Mouse (Mus musculus) frontal cortex, adult (tissue): ENCODE measurements around the gene Pon3.

Experiments
- ATAC-seq: cut with Nextera tagmentation; 2 replicates; pipeline ENCODE4 v1.9.2; 2017; ENCODE audit warnings: mild to moderate bottlenecking, moderate library complexity, mixed read lengths; ENCODE audit not compliant: low TSS enrichment

Pon3 gene

DNA sequence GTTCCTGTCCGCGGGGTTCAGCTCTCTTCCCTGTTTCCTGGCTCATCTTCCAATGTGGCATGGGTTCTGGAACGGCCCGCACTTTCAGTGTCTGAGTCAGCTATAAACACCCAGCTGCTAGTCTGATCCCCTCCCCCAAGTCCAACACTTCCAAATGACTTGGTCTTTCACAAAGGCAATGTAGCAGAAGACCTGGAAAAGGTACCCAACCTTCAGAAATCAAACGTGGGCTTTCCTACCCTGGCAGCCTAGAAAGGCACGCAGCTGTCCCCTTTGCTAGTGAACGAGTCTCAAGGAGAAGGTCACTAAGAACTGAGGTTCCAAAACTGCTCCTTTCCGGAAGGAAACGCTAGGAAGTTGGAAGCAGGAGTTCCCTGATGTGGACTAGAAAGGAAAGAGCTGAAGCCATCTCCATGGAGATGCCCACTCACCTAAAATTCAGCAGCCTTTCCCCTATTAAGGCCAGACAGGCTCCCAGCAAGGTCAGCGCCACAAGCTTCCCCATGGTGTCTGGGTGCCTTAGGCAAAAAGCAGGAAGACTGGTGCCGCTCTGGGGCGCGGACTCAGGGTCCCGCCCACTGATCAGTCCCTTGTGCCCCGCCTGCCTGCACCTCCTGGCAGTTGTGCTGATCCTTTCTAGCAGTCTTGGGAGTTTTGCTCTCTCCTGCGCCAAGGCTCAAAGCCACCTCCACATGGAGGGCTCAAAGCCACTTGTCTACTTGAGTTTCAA, at the start of gene Pon3:
Gene Pon3, minus strand, starts transcription at position 565 of the 730 bp plus-strand sequence.
- ATAC-seq = peak; percentile 55

DNA sequence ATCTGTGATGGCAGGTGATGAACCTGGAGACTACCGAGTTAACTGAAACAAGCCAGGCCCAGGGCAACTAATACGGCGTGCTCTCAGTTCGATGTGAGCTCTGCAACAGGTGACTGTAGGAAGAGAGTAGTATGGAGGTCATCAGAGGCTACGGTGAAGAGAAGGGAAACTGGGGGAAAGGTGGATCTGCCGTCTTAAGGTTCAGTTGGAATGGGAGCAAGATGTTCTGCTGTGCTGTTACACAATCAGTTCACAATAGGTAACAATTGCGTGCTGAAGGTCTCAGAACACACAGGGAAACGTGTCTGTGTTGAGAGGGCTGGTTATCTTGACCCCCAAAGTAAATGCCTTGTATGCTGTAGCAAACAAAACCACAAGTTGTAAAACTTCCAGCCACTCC, 48.9 kb upstream of the Pon3 start:
- ATAC-seq = no peak

DNA sequence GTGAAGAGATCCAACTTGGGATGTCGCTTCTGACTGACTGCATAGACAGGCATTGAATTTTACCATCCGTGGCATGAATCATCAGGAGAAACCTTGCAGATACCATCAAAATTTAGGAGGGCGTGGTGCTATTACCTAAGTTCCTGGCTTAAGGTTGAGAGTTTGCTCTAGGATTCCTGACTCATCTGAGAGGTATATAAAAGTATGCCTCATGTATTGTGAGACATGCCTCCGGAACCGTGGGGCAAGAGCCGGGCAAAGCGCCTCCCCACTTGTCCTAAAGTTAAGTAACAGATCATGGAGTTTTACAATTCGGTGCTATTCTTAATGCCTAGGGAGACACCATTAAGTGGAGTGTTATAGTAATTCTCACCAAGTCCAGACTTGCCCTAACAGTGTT, 44.5 kb upstream of the Pon3 start:
- ATAC-seq = no peak

DNA sequence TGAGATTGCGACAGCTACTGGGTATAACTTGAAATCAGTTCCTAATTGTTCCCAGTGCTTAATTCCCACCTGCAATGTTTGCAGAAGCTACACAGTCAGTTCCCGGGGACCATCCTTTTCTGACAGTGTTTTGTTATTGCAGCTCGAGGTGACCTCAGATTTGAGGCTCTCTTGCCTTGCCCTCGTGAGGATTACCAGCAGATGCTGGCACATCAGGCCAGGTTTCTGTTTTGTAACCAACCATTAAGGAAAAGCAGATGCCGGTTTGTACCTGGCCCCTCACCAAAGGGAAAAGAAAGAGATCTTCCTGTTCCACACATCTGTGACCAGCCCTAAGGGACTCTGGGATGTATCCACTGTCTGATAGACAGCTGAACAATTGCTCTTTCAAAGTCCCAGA, 43.5 kb upstream of the Pon3 start:
- ATAC-seq = no peak

DNA sequence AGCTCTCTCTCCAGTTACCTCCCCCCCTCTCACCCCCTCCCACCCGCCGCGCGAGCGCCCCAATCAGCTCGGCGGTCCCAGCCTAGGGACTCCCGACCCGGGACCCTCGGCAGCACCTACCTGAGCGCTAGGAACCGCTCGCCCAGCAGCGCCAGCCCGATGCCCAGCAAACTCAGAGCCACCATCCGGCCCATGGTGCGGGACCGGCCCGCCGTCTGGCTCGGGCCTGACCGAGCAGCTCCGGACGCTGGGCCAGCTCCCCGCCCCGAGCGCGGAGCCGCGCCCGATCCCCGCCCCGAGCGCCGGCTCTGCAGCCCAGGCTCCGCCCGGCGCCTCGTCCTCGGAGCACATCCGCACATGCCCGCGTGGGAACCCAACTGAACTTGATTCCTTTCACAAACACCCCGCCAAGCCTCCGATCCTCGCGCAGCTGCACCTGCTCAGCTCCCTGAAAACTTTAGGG, 42.0 kb upstream of the Pon3 start, which contains the start of gene Pon2:
Gene Pon2, minus strand, starts transcription at position 364 of the 463 bp plus-strand sequence.
- peak; percentile 95 for ATAC-seq

DNA sequence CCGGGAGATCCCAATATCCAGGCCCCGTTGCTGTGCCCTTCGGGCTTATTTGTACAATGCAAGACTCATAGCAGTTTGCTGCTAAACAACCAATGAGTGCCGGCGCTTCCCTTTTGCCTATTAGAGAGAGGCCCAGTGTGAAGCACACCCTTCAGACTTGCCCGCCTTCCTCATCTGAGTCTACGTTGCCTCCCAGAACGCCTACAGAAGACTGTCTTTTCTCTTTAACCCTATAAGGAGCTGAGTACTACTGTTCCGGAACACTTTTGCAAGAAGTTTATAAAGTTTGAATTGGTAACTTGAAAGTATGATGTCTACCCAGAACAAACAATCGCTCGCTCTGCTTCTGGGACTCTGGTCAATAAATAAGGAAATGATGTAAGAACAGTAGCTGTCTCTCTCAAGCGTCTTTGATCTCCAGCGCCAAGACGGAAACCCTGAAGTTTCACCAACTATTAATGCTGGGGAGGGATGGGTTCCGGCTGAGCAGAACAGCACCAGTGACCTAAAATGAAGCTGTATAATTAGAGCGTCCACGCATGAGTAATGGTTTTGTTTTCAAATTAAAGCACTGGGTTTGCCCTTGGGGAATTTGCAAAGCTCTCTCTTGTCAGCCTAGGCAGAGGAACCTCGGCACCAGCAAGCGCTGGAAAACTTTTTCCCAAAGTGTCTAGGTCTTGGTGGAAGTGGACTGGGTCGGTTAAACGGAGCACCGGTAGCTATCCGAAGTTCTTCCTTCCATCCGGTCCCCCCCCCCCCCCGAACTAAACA, 41.4 kb upstream of the Pon3 start:
- ATAC-seq = peak; percentile 60

DNA sequence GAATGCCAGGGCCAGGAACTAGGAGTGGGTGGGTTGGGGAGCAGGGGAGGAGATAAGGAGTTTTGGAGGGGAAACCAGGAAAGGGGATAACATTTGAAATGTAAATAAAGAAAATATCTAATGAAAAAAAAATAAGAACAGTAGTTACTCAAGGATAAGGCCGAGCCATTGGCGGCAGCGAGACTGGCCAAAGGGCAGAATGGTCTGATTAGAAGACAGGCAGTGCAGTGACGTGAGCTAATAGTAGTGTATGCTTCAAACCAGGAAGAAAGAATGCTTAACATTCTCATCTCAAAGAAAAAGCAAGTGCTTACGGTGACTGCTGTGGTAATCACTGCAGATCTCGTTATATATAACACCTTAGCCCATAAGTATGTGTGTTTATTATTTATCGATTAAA, 40.0 kb upstream of the Pon3 start:
- no peak for ATAC-seq

DNA sequence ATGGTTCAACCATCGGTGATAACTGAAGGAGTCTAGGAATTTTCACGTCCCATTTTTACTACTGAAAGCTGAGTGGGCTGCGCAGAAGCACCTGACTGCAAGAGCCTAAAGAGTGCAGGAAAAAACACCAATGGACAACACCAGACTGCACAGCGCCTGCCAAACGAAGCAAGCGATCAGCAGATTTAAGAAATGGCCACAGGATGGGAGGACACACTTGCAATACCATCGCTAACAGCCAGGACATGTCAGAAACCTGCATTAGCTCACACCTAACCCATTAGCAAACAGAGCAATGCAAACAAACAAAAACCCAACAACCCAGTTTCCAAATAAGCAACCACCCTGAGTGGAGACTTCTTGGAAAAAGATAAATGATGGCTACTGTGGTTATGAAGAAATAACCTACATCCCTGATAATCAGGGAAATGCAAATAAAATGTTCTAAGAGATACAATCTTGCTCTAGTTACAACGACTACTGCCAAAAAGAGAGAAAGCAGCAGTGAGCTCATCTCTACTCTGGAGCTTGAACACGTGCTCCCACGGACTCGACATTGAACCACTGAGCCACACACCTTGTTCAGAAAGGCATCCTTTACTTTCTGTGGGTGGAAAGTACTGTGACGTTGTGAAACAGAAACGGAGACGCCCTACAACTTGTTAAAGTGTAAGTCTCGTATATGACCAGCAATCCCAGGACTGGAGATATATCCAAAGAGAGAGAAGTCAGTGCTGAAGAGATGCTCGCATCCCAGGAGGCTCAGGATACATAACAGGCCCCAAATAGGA, 38.8 kb upstream of the Pon3 start:
- no peak for ATAC-seq

DNA sequence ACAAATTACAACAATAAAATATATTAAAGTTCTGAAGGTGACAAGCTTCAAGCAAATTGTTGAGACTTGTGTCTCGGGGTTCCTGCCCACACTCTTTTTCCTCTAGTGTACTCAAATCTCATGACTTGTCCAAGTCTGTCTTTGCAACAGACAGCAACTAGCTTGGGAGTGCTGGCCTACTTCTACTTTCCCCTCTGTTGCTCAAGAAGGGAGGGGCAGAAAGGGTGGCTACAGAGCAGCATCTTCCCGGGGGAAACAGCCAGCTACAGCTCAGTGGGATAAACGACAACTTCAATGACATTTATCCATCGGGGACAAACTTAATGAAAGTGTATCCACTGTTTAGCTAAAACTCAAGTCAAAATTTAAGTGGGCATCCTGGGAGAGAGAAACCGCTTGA, 36.8 kb upstream of the Pon3 start:
- ATAC-seq = no peak

DNA sequence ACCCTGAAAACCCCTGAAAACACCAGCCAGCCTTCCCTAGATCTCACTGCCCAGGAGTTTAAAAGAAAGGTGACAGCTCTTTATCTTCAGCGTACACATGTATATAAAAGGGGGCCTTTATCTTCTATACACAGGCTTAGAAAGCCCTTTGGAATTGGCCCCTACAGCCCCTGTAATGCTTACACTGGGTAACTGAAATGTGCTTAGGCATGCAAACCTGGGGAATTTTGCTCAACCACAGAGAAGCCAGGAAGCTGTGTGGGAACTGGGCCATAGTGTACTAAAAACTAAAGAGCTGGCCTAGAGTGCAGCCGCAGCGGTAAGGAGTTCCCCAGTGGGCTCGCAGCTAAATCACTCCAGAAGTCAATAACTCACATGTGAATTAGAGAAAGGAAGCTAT, 35.4 kb upstream of the Pon3 start:
- ATAC-seq = no peak

DNA sequence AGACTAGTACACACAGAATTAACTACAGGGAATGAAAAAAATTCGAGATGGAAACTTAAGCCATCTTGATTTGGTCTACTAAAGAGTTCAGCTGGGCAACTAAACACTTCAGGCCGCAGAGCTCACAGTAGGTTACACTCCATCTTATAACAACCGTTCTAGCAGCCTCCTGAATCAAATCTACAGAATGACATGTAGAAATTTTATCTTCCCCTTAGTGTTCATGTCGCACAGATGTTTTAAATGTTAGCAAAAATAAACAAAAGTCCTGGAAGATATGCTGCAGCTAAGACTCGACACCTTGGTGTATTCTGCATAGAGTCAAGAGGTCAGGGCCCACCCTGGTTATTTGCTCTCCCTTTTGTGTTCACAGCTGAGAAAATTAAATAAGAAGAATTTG, 31.8 kb upstream of the Pon3 start:
- ATAC-seq = no peak

DNA sequence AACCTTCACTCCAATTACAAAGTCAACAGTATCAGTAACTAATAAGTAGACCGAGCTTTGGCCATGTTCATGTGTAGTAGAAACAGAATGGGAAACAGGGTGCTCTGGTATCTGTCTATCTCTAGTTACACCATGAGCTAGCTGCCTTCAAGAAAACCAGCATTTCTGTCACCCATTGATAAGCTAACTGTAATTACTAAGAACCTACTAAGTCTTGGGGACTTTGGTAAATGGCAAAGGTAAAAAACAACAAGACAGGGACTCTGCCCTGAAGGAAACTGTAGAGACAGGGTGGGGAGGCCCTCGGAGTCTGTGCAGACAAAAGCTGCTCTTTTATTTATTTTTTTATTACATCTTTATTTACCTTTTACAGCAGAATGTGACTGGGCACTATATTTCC, 31.3 kb upstream of the Pon3 start:
- ATAC-seq = no peak

DNA sequence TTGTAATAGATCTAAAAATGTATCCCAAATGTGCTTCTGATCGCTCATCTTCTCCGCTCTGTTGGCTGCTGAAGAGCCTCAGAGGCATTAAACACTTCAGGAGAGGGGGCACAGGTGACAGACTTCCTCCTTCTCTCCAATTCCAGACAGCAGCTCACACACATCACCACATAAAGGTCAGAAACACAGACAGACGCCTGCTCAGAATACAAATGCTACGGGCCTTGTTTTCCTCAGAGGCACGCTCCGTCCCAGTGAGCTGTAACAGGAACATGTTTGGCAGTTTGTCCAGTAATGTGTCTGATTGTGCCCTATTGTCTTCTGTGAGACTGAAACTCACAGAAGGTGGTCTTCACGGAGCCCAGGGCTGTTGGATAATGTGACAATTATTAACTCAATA, 26.3 kb upstream of the Pon3 start:
- ATAC-seq = no peak; the same call in 1 of the 2 replicates

DNA sequence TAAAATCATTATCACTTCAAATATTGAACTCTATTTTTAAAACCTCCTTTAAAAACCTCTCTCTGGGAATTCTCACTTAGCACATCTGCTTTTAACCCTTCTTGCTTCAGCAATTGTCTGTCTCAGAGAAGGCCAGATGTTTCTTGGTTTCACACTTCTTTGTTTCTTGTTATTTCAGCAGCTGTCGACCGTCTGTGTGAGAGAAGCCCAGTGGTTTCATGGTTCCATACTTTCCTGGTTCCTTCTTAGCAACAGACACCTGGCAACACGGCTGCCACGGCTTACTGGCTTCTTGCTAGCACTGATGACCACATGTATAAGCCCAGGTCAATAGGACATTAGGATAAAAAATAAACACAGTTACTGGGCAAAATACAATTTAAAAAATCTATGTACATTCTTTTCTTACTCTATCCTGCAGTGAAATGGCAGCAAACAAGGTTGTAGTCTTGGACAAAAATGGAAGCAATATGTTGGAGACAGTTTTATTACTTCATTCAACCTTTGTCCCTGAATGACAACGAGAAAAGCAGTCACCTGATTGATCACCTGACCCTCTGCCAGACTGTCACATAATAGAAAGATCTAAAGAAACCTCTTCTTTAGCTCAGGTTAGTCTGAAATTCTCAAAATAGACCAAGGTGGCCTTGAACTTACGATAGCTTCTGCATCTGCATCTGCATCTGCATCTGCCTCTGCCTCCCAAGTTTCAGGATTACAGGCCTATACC, 24.7 kb upstream of the Pon3 start:
- no peak for ATAC-seq

DNA sequence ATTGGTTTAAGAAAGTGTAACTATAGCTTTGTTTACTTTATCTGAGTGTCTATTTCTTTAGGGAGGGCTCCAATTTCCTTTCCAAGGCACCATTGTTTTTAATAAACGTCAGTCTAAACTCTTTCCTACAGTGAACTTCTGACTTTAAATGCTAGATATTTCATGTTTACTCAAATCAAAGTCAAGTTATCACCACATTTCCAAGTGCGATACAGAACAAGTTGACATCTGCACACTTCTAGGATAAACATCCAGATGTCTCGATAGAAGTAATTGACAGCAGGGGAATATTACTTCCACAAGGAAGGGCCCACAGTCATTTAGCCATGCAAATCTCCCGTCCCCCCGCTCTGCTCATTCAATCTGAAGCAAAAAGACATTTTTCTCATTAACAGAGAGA, 21.9 kb upstream of the Pon3 start:
- no peak for ATAC-seq

DNA sequence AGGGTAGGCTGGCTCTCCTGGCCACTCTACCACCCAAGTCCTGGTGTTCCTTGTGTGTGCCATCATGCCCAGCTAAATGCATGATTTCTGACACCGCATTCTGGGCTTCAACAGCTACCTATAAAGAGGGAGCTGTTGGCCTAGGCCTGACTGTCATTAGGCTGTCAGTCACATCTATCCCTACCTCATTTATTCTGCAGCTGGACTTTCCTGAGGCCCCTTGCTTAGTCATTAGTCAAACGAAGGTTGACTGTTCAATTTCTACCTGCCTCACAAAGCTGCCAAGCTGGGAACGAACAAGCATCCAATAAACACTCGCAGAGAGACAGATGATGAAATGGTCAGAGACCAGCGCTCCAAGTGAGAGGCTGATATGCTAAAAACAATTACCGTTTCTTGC, 13.6 kb upstream of the Pon3 start:
- ATAC-seq = no peak

DNA sequence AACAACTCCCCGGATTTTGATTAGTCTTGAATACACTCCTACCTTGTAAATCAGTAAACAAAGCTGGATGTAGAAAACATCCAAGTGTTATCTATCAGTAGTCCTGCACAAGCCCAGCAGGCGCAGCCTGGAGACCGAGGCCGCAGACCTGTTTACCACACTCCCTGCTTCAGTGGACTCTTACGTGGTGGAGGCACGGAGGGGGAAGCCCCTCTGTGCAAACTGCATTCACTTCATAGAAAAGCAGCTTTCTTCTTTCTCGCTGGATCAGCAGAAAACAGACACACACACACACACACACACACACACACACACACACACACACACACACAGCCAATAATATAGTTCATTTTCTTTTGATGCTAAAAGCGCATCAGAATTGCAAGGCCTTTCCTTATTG, 8.7 kb upstream of the Pon3 start:
- ATAC-seq = no peak

DNA sequence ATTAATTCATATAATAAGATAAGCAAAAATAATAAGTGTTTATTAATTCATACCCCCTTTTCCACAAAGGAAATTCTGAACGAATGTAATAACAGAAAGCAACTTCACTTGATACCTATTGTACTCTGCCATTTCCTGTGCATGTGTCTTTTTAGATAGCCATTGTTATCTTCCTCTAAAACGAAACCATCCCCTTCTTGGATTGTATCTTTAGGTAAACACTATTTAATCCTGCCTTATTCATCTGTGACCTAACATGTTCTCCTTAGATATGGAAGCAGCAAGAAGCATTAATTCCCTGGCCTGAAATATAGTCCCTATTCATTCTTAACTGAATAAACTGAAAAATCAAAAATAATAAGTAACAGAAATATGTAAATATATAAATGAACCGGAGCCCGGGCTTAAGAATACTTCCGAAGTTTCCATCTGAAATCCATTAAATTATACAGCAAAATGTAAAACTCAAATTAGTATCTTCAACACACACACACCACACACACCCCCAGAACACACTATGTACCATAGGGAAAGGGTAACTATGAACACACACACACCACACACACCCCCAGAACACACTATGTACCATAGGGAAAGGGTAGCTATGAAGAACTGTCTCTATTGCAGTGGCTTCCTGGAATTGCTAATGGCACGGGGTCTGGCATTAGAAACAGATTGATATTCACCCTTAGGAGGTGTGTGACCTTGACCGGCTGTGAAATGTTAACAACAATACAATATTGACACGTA, 7.3 kb upstream of the Pon3 start:
- no peak for ATAC-seq

DNA sequence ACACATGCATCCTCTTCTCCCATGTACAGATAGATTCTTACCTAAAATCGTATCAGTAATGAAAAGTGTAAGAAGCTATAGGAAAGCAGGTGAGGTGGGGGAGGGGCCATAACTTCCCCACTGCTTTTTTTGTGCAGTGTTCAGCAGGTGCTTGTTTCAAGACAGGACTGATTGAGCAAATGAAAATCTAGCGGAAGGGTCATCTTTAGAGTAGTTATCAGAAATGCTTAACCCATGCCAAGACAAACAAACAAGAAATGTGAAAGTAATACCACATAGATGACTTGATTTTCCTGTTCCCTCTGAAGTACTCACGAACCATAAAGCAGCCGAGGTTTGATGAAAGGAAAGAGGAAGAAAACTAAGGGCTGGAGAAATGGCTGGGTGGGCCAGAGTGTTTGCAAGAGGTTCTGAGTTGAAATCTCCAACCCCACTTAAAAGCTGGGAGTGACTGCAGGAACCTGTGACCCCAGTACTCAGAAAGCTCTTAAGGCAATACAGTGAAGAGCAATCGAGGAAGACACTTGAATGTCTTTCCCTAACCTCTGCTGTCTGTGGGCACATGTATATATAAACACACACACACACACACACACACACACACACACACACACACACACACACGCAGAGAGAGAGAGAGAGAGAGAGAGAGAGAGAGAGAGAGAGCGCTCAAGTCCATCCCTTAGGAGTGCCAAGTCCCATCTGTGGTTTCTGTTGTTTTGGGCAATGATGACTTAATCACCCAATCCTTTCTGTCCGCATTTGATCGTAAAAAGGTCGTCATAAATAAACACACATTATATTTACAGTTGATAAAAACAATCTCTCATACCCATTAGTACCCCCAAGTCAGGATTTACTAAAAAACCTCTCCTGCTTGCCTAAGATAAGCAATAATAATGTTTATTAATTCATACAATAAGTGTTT, 6.5 kb upstream of the Pon3 start:
- ATAC-seq = no peak

DNA sequence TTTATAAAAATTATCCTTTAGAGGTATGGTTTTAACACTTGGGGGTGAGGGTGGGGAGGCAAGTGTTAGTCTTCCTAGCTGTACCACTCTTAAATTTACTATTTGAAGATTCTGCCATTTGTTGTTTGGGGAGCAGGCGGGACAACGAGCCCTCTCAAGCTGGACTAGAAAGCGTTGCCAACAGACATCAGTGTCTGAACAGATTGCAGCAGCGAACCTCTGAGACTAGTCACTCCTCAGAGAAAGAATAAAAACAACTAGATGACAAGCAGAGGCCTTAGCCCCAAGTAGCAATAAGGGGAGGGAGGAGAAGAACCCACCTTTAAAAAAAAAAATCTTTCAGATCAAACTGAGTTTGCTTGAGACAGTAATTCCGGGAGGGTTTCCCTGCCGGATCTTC, 795 bp downstream of the Pon3 start:
- no peak for ATAC-seq
